Mouse (Mus musculus) small intestine, adult 2 months (tissue): ENCODE results near the gene Cbx5.

Experiments
- CTCF ChIP-seq: fragments of 200-500 bp; IDR thresholded peaks from 2 replicates; pipeline ENCODE4 v1.5.1; 2012; ENCODE audit warnings: low read depth, mild to moderate bottlenecking, control low read depth, inconsistent platforms, low read length, moderate library complexity, mixed read lengths; ENCODE audit not compliant: insufficient replicate concordance, insufficient read length; ENCODE audit errors: extremely low read depth
- POLR2A ChIP-seq: fragments of 200-500 bp; IDR thresholded peaks from 2 replicates; pipeline ENCODE4 v1.6.1; 2012; ENCODE audit warnings: low read depth, mild to moderate bottlenecking, control low read depth, inconsistent platforms, low read length, moderate library complexity

DNA sequence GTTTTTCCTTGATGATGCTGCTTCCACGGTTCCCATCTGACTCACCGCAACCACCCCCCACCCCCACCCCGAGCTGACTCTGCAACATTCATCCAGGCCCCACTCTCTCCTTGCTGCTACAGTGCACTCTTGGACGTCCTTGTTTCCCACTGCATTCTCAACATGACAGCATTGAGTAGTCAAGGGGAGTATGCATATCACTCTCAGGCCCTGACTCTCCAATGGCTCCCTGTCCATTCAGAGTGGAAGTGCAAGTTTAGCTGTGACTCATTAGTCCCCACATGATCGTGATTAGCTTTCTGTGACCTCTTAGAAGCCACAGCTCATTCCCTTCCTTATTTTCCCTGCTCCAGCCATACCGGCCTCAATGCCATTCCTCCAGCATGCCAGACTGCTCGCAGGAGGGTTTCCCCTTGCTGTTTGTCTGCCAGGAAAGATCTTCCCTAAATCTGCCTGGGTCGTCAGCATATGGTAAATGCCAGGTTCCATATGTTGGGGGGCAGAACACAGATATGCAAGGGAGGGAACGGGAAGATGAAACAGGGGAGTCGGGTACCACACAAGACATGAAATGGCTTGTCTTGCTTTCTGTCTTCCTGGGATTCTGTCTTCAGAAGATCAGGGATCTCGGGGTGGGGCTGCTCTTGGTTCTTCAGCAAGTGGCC, 93.8 kb downstream of the Cbx5 start:
- TF ChIP-seq CTCF (no peak), POLR2A (no peak)
